Mouse (Mus musculus) left cerebral cortex, postnatal 4 days (tissue): ENCODE measurements at regions not wholly inside any gene's neighbourhood (a gene's known extent, or its start where the extent isn't known, plus 50 kb on each side); places are given as distances from the start of the nearest gene placed in this dataset.

Experiments used
- DNase-seq: peaks from one replicate; pipeline ENCODE4 v3.0.0-alpha.2; 2022
- intact Hi-C: fragments of 180-260 bp; cut with DNase I; formaldehyde crosslinking; loops from one replicate; pipeline ENCODE4 v1.15.1; 2025

DNA sequence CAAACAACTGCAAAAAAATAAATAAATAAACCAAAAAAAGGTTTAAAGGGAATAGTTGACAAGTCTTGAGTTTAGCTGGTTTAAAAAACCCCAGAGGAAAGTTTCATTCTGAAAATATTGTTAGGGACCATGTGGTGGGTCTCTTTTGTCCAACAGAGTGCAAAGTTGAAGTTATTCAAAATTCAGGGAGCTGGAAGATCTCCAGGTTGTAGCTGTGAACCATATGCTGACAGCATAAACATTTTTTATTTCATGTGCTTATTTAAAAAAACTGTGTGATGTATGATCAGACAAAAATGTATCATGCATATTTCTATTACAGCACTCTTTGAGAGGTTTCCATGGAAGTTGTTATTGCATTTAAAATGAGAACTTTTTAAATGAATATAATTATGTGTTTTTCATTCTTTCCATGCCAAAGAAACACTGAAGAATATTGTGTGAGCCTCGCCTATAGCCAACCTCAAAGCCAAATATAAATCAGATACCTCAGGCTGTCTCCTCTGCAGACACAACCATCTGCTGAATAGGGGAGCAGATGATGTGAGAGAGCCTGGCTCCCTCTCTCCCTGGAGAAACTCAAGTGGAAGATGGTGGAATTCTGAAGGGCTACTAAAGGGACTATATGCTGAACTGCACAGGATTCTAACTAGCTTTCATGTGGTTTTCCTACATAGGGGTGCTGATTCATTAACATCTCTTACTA lies 413.4 kb upstream of the Impad1 start:
- DNase-seq = no peak
- intact Hi-C loops = loop anchor here (10.0 kb wide), 1 partner anchor 432 kb away; no protein-coding TSS in a partner anchor

GRCm38 (mm10) chr4:5205328-5206208 lies 412.4 kb upstream of the Impad1 start:
- intact Hi-C loops = loop anchor here (10.0 kb wide), 1 partner anchor 431 kb away; no protein-coding TSS in a partner anchor
- DNase-seq = no peak

DNA sequence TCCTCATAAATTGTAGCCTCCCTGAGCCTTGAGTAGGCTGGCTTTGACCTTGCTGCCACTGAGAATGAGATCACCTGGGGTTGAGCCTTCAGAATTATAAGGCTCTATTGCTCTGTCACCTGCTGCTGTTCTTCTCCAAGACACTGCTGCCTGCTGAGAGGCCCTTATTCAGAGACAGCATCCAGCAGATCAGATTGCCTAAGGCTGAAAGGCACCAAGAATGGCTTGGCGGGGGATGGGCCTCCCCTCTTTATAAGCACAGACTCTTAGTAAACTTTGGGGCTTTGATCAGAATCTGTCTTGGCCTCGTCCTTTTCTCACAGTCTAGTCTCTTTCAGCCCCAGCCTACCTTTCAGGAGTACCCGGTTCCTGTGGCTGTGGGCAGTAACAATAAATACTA lies 401.1 kb upstream of the Impad1 start:
- intact Hi-C loops = no loop called here
- DNase-seq = no peak

DNA sequence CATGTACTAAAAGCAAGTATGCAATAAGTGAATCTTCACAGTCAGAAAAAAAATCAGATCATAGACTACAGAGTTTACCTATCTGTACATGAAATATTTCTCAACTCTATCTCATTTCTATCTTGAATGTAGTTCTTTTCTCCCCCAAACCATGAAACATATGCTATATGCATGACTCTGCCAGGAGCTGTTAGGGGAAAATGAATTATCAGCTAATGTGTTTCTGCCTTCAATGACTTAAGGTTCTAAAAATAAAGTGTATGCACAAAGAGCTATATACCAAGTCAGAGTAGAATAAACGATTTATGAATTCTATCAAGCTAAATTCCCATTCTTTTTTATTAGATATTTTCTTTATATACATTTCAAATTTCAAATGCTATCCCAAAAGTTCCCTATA lies 388.4 kb upstream of the Impad1 start:
- intact Hi-C loops = no loop called here
- no peak for DNase-seq

DNA sequence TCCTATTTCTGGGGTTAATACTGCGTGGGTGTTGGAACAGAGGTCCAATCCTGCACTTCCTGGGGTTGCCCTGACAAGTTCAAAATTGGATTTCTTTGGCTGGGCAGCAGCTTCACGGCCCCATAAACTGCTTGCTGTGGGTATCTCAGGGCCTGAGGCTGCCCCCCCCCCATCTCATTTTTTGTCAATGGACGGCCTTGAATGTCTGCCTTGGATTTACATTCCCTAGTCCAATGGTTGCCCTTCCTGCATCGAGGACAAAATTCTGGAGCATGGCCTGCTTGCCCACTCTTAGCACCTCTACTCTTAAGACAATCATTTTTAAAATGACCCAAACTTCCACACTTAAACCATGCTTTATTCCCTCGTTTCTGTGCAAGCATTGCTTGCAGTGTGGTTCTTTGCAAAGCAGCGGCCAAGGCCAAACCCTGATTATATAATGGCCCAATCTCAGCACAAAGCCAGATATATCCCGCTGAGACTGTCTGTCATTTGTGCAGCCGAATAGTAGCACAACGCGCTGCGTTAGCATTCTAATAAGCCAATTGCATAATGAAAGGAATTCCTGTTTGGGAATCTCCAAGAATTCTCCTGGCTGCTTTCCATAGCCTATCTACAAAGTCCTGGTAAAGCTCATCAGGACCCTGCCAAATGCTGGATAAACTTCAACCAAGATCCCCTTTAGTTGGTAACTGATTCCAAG lies 386.0 kb upstream of the Impad1 start:
- intact Hi-C loops = no loop called here
- DNase-seq = peak; percentile 17

- DNase-seq = no peak
- intact Hi-C loops = no loop called here
Measured at GRCm38 (mm10) chr4:5165263-5165662, 372.1 kb upstream of the Impad1 start.

- intact Hi-C loops = no loop called here
Measured at GRCm38 (mm10) chr4:5160931-5161330, 367.8 kb upstream of the Impad1 start.

DNA sequence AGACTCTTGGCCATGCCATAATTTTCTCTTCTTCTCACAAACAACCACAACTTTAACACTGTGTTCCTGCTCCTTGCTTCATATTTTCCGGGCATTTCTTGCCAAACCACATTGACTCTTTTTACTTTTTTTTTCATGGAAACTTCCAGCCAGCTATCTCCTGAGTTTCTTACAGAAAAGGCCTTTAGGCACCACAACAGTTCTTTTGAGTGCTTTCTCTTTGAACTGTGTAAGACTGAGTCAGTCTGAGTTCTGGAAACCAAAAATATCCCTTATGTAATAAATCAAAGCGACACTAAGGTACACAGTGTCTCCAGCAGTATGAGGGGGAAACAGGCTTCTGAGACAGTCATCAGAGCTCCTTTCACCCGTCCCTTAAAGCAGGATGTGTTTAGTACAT lies 337.6 kb upstream of the Impad1 start:
- DNase-seq = no peak
- intact Hi-C loops = no loop called here

More at GRCm38 (mm10) chr4:5160931-5161330, 367.8 kb upstream of the Impad1 start:
- no peak for DNase-seq

DNA sequence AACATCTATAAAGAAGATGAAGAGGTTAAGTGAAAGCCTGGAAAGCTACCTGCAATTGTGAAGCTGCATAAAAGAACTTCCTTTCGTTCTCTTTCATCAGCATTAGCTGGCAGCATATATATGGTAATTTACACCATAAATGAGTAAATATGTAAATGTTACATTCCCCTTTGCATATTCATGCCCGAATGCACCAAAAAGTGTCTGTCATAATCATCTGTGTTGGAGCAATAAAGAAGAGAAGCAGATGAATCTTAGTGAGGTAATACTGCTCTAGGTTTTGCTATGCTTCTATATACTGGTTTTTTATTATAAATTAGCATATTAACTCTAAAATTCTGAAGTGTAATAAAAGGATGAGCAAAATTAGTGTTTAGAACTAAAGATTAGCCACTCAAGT lies 332.9 kb upstream of the Impad1 start:
- no peak for DNase-seq
- intact Hi-C loops = no loop called here

DNA sequence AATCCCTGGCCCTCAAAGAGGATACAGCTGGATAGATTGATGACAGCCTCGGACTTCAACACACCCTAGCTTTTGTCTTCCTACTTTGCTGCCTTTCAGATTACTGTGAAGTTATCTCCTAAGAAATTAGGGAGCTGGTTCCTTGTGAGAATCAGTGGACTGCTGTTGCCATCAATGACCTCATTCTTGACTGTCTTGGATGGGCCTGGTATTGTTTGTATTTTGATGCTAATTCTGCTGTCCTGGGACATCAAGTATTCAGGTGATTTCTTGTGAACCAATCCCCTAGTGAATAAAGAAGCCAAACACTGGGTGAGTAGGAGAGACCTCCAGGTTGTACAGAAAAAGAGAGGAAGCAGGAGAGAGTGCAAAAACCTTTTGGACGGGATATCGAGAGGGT lies 305.3 kb upstream of the Impad1 start:
- intact Hi-C loops = no loop called here
- DNase-seq = no peak

DNA sequence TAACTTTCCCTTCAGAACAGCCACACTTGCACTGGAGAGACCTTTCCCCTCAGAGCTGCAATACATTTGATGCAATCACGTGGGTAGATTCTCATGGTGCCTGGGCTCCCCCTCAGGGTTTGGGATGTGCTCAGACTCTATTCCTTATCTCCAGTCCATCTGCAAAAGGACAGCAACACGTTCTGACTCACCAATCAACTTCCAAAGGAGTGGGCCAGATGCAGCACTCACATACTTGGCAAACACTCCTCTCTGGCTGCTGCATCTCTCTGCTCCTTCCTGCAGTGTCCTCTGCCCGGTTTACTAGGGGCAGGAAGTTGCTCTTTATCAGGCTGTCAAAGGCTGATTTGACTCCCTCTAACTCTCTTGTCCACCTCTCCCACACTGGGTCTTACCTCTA lies 285.6 kb upstream of the Impad1 start:
- intact Hi-C loops = no loop called here

GRCm38 (mm10) chr4:5074754-5075153 lies 281.6 kb upstream of the Impad1 start:
- DNase-seq = no peak
- intact Hi-C loops = no loop called here

More for the DNA sequence above, 285.6 kb upstream of the Impad1 start:
- no peak for DNase-seq

DNA sequence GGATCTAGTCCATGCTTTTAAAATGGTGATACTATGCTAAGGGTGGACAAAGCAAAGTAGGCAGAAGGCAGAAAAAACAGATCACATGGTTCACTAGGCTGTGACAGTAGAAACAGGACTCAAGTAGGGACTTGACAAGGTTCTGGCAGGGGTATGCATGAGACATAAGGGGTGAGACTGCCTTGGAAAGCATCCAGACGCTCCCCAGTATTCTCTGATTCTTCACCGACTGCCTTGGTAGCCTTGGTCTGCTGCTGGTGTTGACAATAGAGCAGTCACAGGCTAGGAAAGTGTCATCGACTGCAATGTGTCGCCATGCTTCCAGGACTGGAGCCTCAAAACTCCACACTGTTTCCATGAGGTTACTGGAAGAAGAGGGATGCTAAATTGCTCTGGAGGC lies 278.1 kb upstream of the Impad1 start:
- intact Hi-C loops = no loop called here
- DNase-seq = peak; percentile 32

GRCm38 (mm10) chr4:5059290-5059955 lies 266.3 kb upstream of the Impad1 start:
- intact Hi-C loops = no loop called here
- DNase-seq = no peak

DNA sequence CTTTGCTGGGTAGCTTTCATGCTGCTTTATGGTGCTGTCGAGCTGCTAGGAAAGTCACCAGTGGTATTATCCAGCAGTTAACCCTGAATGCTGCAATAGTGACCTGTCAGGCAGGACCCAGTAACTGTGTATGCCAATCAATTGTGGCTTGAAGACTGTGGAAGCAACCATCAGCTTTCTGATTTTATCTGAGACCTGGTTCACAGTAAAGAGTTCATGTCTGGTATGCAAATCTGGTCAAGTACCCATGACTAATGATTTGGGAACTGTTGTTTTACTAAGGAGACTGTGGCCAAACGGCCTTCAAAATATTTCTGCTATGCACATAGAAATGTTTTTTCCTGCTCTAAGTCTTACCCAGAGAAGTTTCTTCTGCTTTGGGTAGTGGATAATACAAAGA lies 236.8 kb upstream of the Impad1 start:
- intact Hi-C loops = no loop called here
- no peak for DNase-seq

- intact Hi-C loops = no loop called here
Measured at GRCm38 (mm10) chr4:4987491-4987890, 194.3 kb upstream of the Impad1 start.

GRCm38 (mm10) chr4:4983474-4984194 lies 190.5 kb upstream of the Impad1 start:
- no peak for DNase-seq
- intact Hi-C loops = no loop called here

More at GRCm38 (mm10) chr4:4987491-4987890, 194.3 kb upstream of the Impad1 start:
- DNase-seq = no peak

DNA sequence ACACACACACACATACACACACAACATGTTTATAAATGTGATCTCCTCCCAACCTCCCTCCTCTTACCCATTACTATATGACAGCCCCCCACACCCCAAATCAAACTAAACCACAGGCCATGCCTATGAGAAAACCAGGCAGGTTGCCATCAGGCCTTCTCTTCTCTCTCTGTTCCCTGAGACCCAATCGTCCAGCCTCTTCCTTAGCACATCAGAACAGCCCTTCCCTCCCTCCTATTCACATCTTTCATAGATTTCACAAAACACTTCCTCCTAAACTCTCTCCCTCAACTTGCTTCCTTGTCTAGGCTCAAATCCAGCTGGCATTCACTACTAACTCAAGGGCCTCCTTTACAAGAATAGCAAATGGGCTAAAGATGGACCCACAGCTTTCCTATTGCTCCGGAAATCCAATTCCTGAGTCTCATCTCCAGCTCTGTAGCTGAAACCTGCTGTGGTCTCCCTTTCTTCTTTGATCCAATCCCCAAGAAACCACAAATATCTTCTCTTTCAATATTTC lies 178.7 kb upstream of the Impad1 start:
- DNase-seq = peak; percentile 1
- intact Hi-C loops = no loop called here

DNA sequence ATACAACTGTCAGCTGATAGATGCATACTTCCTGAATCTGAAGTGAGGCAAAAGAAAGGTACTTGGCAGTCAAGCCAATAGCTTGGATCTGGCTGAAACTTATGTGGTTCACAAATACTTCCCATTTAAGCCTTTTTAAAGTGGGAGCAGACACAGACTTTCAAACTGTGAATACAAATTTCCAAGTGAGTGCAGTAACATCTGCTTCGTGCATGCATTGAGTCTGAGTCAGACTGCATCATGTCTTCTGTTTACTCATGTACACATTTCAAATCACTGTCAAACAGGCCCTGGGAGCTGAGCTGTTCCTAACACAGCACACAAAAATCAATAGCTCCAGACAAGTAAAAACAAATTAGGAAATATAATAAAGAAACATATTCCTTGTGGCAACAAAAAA lies 155.8 kb upstream of the Impad1 start:
- DNase-seq = no peak
- intact Hi-C loops = no loop called here

DNA sequence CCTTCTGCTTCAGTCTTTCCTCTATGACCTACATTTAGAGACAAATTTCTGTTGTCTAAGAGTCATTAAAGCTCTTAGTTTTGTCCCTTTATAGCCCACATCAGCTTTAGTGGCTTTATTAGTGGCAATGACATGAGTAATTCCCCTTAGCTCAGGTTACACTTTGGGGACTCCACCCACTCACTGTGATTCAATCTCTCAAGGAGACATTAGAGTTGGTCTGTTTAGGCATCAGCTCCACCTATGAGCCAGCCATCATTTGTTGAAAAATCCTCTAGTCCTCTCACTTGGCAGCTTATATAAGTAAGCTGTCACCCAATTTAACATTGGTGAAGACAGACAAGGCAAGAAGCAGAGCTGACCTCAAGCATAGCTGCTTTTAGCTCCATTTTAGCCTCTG lies 151.3 kb upstream of the Impad1 start:
- intact Hi-C loops = no loop called here
- DNase-seq = no peak
